Mouse (Mus musculus): ENCODE results near the gene Cacna2d4. TPM values are rescaled to one million over a fixed set of nuclear protein-coding genes. Genes with fewer than 3 reads are reported as not detected.
"Not testable (repeated sequence)": the region's sequence is repeated elsewhere in the genome, so short reads cannot be mapped to it uniquely, and the experiment has no call there.

Gene Cacna2d4
- total RNA-seq (2017), result 0.29 to 1.9 TPM (median 0.43 TPM) in 3 replicates

DNA sequence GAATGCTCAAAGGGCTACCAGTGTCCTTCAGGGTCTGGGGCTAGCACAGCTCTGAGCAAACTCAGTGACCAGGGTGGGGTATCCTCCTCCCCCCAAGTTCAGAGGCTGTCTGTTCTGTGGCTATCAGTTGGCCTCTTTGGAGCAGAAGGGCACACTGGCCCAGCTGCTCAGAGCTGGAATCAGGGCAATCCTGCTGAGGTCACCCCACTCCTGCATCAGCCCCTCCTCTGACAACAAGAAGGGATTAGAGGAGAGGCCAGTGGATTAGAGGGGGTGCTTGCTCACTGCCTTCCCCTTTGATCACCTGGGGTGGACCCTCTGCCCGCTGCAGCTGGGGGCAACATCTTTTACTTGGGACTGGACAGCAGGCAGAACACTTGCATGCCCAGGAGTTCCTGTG is at the start of gene Cacna2d4:
Gene Cacna2d4 (plus strand): TSS at position 286 of the 400 bp plus-strand sequence.
- no peak for ATAC-seq (replicated peaks; ENCODE audit: insufficient number of reproducible peaks, low FRiP score, low TSS enrichment, poor library complexity, severe bottlenecking)

- ATAC-seq (replicated peaks; ENCODE audit: insufficient number of reproducible peaks, low FRiP score, low TSS enrichment, poor library complexity, severe bottlenecking), result no peak
Measured at GRCm38 (mm10) chr6:119186658-119187057, 49.7 kb upstream of the Cacna2d4 start.

GRCm38 (mm10) chr6:119187631-119188030 is 48.7 kb upstream of the Cacna2d4 start:
- no peak for ATAC-seq (replicated peaks; ENCODE audit: insufficient number of reproducible peaks, low FRiP score, low TSS enrichment, poor library complexity, severe bottlenecking)

- no peak for ATAC-seq (replicated peaks; ENCODE audit: insufficient number of reproducible peaks, low FRiP score, low TSS enrichment, poor library complexity, severe bottlenecking)
Measured at GRCm38 (mm10) chr6:119191478-119191877, 44.8 kb upstream of the Cacna2d4 start.

DNA sequence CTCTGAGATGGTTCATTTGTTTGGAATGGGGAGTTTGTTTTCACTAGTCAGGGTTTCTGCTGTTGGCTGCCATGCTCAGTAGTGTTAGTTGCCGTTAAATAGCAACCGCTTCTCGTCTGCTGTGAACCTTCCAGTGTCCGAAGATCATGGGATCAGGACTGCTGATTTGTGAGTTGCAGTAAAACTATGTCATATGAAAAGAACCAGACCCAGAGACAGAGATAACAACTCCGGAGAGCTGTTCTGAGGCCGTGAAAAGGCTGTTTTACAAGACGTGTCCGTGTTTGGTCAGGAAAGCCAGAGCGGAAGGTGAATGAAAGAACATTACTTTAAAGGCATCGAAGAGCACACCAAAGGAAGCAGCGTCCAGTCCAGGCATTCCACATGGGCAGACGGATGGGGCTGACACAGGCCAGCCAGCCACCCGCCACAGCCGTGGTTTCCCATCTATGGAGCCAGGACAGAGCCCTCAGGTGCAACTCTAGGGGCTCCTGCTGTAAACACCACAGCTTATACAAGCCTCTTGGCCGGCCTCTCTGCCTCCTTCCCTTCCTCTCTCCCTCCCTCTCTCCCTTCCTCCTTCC is 42.7 kb upstream of the Cacna2d4 start:
- no peak for ATAC-seq (replicated peaks; ENCODE audit: insufficient number of reproducible peaks, low FRiP score, low TSS enrichment, poor library complexity, severe bottlenecking)

- ATAC-seq (replicated peaks; ENCODE audit: insufficient number of reproducible peaks, low FRiP score, low TSS enrichment, poor library complexity, severe bottlenecking), result no peak
Measured at GRCm38 (mm10) chr6:119194161-119194560, 42.2 kb upstream of the Cacna2d4 start.

DNA sequence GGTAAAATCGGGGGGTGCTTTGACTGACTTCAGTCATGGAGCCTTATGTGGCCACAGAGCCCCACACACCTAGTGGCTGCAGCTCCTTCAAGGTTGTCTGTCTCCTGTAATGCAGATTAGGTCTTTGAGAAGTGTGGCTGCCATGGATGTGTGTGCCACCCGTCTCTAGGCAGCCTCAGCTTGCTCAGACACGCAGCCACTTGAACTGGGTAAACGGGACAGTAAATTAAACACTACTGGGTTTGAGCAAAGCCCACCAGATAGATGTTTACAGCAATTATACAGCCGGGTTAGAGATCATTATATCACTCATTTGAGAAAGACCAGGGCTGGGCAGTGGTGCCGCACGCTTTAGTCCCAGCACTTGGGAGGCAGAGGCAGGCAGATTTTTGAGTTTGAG is 41.7 kb upstream of the Cacna2d4 start:
- no peak for ATAC-seq (replicated peaks; ENCODE audit: insufficient number of reproducible peaks, low FRiP score, low TSS enrichment, poor library complexity, severe bottlenecking)

GRCm38 (mm10) chr6:119196382-119197305 is 39.7 kb upstream of the Cacna2d4 start, which contains the start of gene Cacna1c:
TSS of gene Cacna1c (minus strand) at chr6:119196418.
- ATAC-seq (replicated peaks; ENCODE audit: insufficient number of reproducible peaks, low FRiP score, low TSS enrichment, poor library complexity, severe bottlenecking), result no peak

GRCm38 (mm10) chr6:119198534-119199273 is 37.6 kb upstream of the Cacna2d4 start:
- ATAC-seq (replicated peaks; ENCODE audit: insufficient number of reproducible peaks, low FRiP score, low TSS enrichment, poor library complexity, severe bottlenecking), result no peak

- no peak for ATAC-seq (replicated peaks; ENCODE audit: insufficient number of reproducible peaks, low FRiP score, low TSS enrichment, poor library complexity, severe bottlenecking)
Measured at GRCm38 (mm10) chr6:119199274-119199879, 36.9 kb upstream of the Cacna2d4 start.

DNA sequence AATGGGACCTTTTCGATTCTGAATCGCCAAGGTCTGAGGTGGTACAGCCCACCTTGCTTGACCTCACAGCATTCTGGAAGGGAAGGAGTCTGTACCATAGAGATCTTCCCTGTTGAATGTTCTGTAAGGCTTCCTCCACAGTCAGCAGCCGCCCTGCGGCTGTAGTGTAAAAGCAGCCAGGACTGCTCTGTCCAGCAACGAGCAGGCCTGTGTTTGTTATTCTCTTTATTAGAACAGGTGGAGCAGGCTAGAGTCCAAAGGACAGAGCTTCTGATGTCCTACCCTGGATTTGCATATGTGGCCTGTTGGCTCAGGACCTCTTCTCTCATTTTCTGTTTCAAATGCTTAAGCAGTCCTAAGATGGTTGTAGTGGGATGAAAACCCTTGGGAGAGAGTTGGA is 36.0 kb upstream of the Cacna2d4 start:
- no peak for ATAC-seq (replicated peaks; ENCODE audit: insufficient number of reproducible peaks, low FRiP score, low TSS enrichment, poor library complexity, severe bottlenecking)

DNA sequence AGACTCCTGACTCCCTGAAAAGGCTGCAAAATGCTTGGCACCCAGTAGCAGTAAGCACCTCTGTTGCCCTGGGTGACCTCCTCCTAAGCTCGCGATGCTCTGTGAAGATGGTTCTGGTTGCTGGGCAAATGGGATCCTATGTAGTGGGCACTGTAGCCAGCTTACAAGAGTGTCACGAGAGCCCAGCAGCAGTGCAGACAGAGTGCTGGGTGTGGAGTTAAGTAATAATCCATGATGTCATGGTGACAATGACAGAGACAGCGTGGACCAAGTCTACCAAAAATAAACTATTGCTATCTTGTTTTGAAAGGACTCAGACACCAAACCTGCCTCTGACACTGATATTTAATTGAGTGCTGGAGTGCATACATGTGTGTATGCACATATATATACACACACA is 34.8 kb upstream of the Cacna2d4 start:
- 0 out of 2 replicates have a peak, but pooled peaks have one; percentile 43 for ATAC-seq (replicated peaks; ENCODE audit: insufficient number of reproducible peaks, low FRiP score, low TSS enrichment, poor library complexity, severe bottlenecking)

DNA sequence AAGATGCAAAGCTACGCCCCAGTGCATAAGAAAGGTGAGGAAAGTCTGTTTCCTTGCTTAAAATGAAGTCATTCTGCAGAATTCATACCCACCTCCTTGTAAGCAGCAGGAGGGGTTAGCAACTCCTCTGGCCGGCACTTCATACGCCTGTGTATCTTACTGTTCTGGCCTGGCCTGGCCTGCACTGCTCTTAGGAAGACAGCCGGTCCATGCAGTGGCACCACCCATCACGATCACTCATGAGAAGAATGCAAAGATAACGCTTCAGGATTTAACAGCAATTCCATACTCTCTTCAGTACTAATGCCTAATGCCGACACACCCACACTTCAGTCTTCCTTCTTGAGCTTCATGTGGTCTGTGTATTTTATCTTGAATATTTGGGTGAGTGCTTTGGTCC is 32.0 kb upstream of the Cacna2d4 start:
- no peak for ATAC-seq (replicated peaks; ENCODE audit: insufficient number of reproducible peaks, low FRiP score, low TSS enrichment, poor library complexity, severe bottlenecking)

GRCm38 (mm10) chr6:119204915-119205314 is 31.4 kb upstream of the Cacna2d4 start:
- no peak for ATAC-seq (replicated peaks; ENCODE audit: insufficient number of reproducible peaks, low FRiP score, low TSS enrichment, poor library complexity, severe bottlenecking)

GRCm38 (mm10) chr6:119206006-119206405 is 30.3 kb upstream of the Cacna2d4 start:
- not testable (repeated sequence) for ATAC-seq (replicated peaks; ENCODE audit: insufficient number of reproducible peaks, low FRiP score, low TSS enrichment, poor library complexity, severe bottlenecking)

GRCm38 (mm10) chr6:119213375-119213774 is 23.0 kb upstream of the Cacna2d4 start:
- ATAC-seq (replicated peaks; ENCODE audit: insufficient number of reproducible peaks, low FRiP score, low TSS enrichment, poor library complexity, severe bottlenecking), result no peak

DNA sequence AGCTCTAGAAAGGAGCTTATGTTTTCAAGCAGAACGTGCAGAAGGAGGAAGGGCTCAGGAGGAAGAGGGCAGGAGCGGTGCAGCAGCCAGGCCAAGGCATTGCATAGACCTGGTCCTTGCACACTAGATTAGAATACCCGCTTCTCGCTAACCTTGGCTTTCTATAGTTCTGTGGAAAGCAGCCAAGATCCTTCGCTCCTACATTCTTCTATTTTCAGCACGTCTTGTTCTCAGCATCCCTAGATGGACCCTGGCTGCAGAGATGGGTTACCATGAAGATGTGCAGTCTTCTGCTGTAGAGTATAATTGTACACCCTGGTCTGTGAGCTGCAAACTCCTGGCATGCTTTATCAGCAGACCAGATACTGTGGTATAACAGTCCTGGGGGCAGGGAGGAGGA is 22.1 kb upstream of the Cacna2d4 start:
- ATAC-seq (replicated peaks; ENCODE audit: insufficient number of reproducible peaks, low FRiP score, low TSS enrichment, poor library complexity, severe bottlenecking), result no peak

DNA sequence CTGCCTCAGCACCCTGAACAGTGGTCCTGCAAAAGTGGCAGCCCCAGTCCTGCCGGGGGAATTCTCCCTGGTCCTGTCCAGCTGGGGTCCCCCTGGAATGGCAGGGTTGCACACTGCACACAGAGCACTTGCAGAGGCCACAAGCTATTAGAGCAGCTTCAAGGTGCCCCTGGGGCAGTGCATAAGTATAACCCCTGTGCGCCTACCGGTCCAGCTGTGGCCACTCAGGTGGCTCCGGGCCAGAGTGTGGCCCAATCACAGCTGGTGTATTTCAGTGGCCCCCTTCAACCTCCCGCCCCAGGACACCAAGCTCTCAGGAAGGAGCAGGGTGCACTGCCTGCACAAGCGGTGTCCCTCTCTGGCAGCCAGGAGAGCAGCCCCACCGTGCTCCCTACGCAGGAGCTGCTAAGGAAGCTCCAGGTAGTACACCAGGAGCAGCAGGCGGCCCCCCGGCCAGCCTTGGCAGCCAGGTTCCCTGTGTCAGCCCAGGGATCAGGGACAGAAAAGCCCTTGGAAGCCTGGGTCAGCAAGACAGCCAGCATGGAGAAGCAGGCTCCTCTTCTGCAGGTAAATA is 21.2 kb upstream of the Cacna2d4 start:
- no peak for ATAC-seq (replicated peaks; ENCODE audit: insufficient number of reproducible peaks, low FRiP score, low TSS enrichment, poor library complexity, severe bottlenecking)

DNA sequence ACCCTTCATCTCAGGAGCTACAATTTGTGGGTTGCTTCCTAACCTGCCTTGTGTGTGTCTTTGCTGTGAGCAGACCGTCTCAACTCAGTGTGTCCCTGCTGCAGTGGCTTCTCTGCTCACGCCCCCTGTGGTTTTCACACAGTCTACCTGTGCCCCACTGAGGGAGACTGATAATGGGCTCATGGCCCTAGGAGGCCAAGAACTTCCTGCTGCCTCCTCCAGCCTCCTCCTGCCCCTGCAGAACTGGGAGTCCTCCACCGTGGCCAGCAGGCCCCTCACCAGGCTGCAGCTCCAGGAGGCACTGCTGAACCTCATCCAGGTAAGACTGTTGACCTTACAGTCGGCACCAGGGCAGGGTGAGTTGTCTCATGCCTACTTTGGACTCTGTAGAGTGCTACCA is 18.7 kb upstream of the Cacna2d4 start:
- no peak for ATAC-seq (replicated peaks; ENCODE audit: insufficient number of reproducible peaks, low FRiP score, low TSS enrichment, poor library complexity, severe bottlenecking)

Data from monocyte, adult 5-6 weeks (primary cell).